Mouse (Mus musculus) intestine, embryonic 16.5 days (tissue): ENCODE results near the gene Ddx11. TPM values are rescaled to one million over a fixed set of nuclear protein-coding genes. Genes with fewer than 3 reads are reported as not detected.
A peak's percentile ranks its signal among the peaks of the same experiment; 100 is the strongest.

Experiments
- ATAC-seq: fragments of 200-750 bp; cut with Nextera tagmentation; 2 replicates; pipeline ENCODE4 v1.8.0; 2017; ENCODE audit warnings: moderate TSS enrichment, moderate library complexity
- H3K27ac ChIP-seq: fragments of 300-500 bp; sonication (generic); 2 replicates; pipeline ENCODE4 v1.5.1; 2014; ENCODE audit warnings: mild to moderate bottlenecking, low read length
- H3K27me3 ChIP-seq: fragments of 300-500 bp; sonication (generic); replicated peaks from 2 replicates; pipeline ENCODE4 v1.6.1; 2014; ENCODE audit warnings: low read length, control low read depth, mixed read lengths; ENCODE audit not compliant: control insufficient read depth, insufficient read depth
- H3K36me3 ChIP-seq: fragments of 300-500 bp; sonication (generic); 2 replicates; pipeline ENCODE4 v1.6.1; 2014; ENCODE audit warnings: low read length, control low read depth; ENCODE audit not compliant: control insufficient read depth, insufficient read depth
- H3K4me1 ChIP-seq: fragments of 300-500 bp; sonication (generic); 2 replicates; pipeline ENCODE4 v1.6.1; 2014; ENCODE audit warnings: low read length, control low read depth, mixed read lengths; ENCODE audit not compliant: control insufficient read depth, insufficient read depth
- H3K4me2 ChIP-seq: fragments of 300-500 bp; sonication (generic); 2 replicates; pipeline ENCODE4 v1.6.1; 2014; ENCODE audit warnings: low read depth, low read length, control low read depth
- H3K4me3 ChIP-seq: fragments of 300-500 bp; sonication (generic); 2 replicates; pipeline ENCODE4 v1.5.1; 2014; ENCODE audit warnings: mild to moderate bottlenecking, low read length
- H3K9ac ChIP-seq: fragments of 300-500 bp; sonication (generic); 2 replicates; pipeline ENCODE4 v1.6.1; 2014; ENCODE audit warnings: low read depth, low read length
- H3K9me3 ChIP-seq: fragments of 300-500 bp; sonication (generic); 2 replicates; pipeline ENCODE4 v1.6.1; 2016; ENCODE audit warnings: low read length, control low read depth; ENCODE audit not compliant: control insufficient read depth
- WGBS: fragments of 180-500 bp; shearing (Covaris S2); extraction: QIAGEN DNeasy Blood & Tissue Kit; methylation state at CpG from one replicate; pipeline ENCODE4 v1.1.7; 2014; 5-methylcytosine and 5-hydroxymethylcytosine counted together
- polyA plus RNA-seq: library from polyadenylated mRNA; unstranded; fragments of >200 nt; fragmentation: Nextera tagmentation; extraction: Ambion mirVana; gene quantifications from 2 replicates; pipeline ENCODE4 v1.2.1, GENCODE M21; 2015

Gene Ddx11
- polyA plus RNA-seq, 1 experiment from 2014 or later = 12.9 TPM

DNA sequence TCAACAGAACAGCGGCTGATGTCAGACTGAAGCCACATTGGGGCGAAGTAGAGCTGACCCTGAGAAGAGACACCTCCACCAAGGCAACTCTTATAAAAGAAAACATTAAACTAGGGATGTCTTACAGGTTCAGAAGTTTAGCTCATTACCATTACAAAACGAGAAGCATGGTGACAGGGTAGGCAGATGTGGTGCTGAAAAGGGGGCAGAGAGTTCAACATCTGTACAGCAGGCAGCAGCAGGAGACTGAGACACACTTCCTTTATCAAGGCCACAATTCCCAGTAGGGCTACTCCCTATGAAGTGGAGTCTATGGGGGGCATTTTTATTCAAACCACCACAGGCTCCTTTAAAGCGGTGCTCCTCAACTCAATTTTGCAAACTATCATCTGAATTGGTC is 15.1 kb upstream of the Ddx11 start:
- WGBS = 87% methylated on average over 4 of the region's 4 CpGs
- H3K9ac ChIP-seq = no peak overlapping the region
- no peaks in the 10 kb centered on the region for H3K27me3 ChIP-seq
- H3K9me3 ChIP-seq = no peaks in the 10 kb centered on the region
- H3K4me1 ChIP-seq = peaks cover 14% of the 10 kb centered on the region; the same call in 1 of the 2 replicates
- no peak overlapping the region for H3K4me2 ChIP-seq
- no peak overlapping the region for H3K27ac ChIP-seq
- ATAC-seq = no peak
- H3K36me3 ChIP-seq = no peaks in the 10 kb centered on the region
- H3K4me3 ChIP-seq = no peak overlapping the region

DNA sequence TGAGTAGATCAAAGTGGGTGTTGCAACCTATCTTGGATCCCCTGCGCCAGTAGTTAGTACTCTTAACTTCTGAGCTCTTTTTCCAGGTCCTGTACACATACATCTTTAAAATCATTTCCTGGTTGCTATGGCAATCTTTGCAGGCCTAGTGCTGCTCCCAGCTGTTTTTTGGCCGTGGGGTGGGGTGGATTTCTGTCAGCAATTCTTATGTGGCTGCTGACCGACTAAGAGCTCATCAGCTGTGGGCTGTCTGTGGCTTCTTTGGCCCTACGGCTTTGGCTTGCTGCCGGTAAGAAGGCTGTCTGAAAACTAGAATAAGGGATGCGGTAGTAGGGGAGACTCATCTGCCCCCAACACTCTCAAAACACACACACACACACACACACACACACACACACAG is 12.6 kb upstream of the Ddx11 start:
- Histone ChIP-seq H3K9me3 (no peaks in the 10 kb centered on the region), H3K4me1 (peaks cover 14% of the 10 kb centered on the region; the same call in 1 of the 2 replicates), H3K9ac (peak overlapping the region; percentile 87), H3K4me3 (peak overlapping the region; percentile 95), H3K4me2 (peak overlapping the region; percentile 54), H3K27me3 (no peaks in the 10 kb centered on the region), H3K27ac (no peak overlapping the region), H3K36me3 (peaks cover 10% of the 10 kb centered on the region; the same call in 1 of the 2 replicates)
- ATAC-seq = no peak; the same call in 1 of the 2 replicates
- WGBS = 24% methylated on average over 6 of the region's 6 CpGs

DNA sequence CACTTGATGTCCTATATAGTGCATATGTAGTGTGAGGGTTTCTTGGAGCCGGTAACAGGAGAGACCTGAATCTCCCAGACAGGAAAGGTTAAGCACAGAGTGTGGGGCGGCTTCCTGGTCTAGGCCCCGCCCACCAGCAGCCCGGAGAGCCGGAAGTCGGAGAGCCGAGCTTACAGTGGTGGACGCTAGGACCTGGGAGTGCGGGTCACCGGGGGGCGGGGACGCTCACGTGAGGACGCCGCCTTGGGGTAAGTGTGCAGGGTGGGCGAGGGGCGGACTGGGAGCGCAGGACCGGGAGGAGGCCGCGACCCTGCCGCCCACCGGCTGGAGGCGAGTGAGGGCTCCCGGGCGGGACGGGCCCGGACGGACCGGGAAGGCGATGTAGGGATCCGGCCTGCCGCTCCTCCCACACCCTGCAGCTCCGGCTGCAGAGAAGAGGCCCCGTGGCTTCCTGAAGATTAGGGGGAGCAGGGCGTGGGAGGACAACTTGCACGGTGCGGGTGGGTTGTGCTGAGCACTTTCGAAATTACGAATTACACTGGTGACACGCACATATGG is 11.8 kb upstream of the Ddx11 start, which contains the start of gene Washc1:
Washc1 (plus strand) TSS at position 144 of the 558 bp plus-strand sequence.
- Histone ChIP-seq H3K4me1 (peaks cover 14% of the 10 kb centered on the region; the same call in 1 of the 2 replicates), H3K9ac (peak within 1 kb of the TSS; percentile 87), H3K4me3 (peak within 1 kb of the TSS; percentile 95), H3K4me2 (peak within 1 kb of the TSS; percentile 54), H3K27me3 (no peaks in the 10 kb centered on the region), H3K36me3 (peaks cover 15% of the 10 kb centered on the region), H3K9me3 (no peaks in the 10 kb centered on the region), H3K27ac (peak within 1 kb of the TSS; percentile 84)
- ATAC-seq = peak; percentile 99
- WGBS = 1% methylated on average over 32 of the region's 41 CpGs

DNA sequence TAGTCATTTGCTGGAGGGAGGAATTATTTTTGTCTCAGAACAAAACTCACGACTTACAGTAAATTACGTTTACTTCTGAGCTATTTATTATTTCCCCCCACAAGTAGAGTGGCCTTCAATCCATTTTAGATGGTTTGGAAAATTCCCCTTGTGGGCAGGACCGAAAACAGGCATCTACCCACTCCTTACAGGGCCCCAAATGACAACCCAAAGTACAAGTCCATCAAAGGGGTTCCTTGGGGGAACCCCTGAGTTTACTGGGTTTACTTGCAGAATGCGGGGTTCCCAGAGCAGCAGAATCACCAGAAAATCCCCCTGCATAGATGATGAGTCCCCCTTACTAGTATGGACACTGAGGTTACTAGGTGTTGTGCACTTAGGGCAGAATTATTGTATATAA is 11.2 kb upstream of the Ddx11 start:
- Histone ChIP-seq H3K4me1 (peaks cover 14% of the 10 kb centered on the region; the same call in 1 of the 2 replicates), H3K9me3 (no peaks in the 10 kb centered on the region), H3K36me3 (peaks cover 16% of the 10 kb centered on the region), H3K27me3 (no peaks in the 10 kb centered on the region), H3K4me3 (peak overlapping the region; percentile 95), H3K27ac (no peak overlapping the region), H3K4me2 (peak overlapping the region; percentile 54), H3K9ac (peak overlapping the region; percentile 87)
- no peak for ATAC-seq
- 28% methylated on average over 4 of the region's 4 CpGs for WGBS

DNA sequence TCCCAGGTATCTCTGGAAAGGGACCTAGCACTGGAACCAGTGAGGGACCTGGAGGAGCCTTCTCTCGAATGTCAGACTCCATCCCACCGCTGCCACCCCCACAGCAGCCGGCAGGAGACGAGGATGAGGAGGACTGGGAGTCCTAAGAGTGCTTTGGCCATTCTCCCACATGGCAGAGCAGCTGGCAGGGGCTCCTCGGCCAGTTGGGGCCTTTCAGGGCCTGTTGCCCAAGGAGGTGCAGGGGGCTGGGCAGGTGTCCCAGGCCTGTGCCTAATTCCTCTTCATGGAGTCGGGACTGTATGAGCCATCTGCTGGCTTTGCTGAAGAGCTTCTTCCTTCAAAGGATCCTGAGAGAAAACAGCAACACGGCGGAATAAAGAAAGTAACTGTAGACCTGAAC is 4.3 kb upstream of the Ddx11 start:
- Histone ChIP-seq H3K9ac (no peak overlapping the region), H3K4me1 (no peaks in the 10 kb centered on the region), H3K36me3 (peaks cover 21% of the 10 kb centered on the region), H3K27ac (no peak overlapping the region), H3K4me3 (no peak overlapping the region), H3K27me3 (no peaks in the 10 kb centered on the region), H3K4me2 (no peak overlapping the region), H3K9me3 (no peaks in the 10 kb centered on the region)
- ATAC-seq = no peak
- WGBS = 91% methylated on average over 8 of the region's 8 CpGs

DNA sequence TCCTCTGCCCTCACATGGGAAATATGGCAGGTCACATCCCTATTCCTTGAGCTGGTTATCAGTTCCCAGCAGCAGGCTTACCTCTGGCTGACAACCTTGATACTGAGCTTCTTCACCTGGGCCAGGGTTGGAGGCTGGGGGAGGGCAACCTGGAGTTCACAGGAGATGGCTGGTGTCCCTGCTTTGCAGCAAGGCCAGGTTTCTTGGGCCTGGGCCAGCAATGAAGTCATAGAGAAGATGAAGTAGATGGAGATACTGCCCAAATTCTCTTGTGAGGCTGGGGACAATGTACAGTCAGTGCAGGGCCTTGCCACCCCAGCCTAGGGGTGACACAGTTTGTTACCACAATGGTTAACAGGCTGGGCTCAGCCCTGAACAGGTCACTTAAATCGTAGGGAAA is 2.6 kb upstream of the Ddx11 start:
- H3K4me1 ChIP-seq = 0 out of 2 replicates have a peak, but pooled peaks cover 5% of the 10 kb centered on the region
- H3K36me3 ChIP-seq = peaks cover 12% of the 10 kb centered on the region
- H3K27ac ChIP-seq = no peak overlapping the region
- ATAC-seq = no peak
- no peak overlapping the region for H3K4me3 ChIP-seq
- 96% methylated on average over 1 of the region's 1 CpGs for WGBS
- H3K4me2 ChIP-seq = no peak overlapping the region
- H3K9ac ChIP-seq = no peak overlapping the region
- H3K27me3 ChIP-seq = no peaks in the 10 kb centered on the region
- no peaks in the 10 kb centered on the region for H3K9me3 ChIP-seq

DNA sequence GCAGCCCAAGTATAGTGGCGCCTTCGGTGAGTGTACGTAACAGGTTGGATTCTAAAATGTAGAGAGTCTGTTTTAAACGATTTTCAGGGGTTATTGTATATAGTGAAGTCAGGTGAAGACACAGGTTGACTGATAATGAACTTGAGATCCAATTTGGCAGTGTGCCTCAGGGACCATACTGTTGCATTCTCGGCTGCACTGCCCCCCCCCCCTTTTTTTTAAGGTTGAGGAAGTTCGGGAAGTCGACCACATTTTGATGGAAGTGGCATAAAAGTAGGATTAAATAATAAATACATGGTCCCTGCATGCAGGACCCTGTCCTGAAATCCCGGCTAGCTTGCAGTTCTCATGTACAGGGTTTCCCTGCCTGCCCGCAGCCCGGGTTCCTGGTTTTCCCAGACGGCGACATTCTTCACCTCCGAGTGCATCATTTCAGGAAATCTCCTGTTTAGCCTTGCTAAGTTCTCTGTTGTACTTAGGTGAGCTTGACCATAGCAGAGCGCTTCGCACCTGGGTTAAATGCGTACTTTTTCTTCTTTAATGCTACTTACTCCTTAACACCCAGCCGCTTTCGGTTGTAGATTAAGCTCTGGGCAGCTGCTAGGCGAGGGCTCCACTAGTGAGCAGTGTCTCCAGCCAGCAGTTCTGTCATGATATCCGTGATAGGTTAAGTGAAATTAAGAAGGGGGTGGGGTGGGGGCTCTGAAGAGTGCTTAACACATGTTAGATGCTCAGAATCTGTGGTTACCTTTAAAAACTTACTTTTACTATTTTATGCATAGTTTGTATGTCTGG is 693 bp downstream of the Ddx11 start:
- peak overlapping the region; percentile 92 for H3K4me3 ChIP-seq
- ATAC-seq = peak; percentile 49

DNA sequence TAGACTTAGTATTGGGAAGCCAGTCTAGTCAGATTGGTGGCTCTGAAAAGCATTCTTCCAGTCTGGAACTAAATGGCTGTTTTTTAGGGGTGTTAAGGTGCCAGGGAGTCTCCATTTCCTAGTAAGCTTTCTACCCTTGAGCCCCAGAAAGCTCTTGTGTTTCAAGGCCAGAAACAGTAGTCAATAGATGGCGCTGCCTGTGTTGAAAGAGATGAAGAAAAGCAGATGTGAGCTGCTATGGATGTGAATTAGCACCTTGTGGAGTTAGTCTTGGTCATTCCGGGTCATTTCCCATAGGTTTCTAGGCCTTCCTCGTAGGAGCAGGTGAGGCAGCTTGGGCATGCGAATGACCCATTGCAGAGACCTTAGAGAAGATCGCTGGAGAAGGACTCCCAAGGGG is 1.9 kb downstream of the Ddx11 start:
- no peak overlapping the region for H3K4me3 ChIP-seq
- H3K9ac ChIP-seq = no peak overlapping the region
- no peak for ATAC-seq
- WGBS = 74% methylated on average over 5 of the region's 5 CpGs
- H3K4me2 ChIP-seq = no peak overlapping the region
- H3K9me3 ChIP-seq = no peaks in the 10 kb centered on the region
- 0 out of 2 replicates have a peak, but pooled peaks cover 5% of the 10 kb centered on the region for H3K4me1 ChIP-seq
- no peaks in the 10 kb centered on the region for H3K27me3 ChIP-seq
- H3K27ac ChIP-seq = no peak overlapping the region
- H3K36me3 ChIP-seq = peaks cover under 1% of the 10 kb centered on the region; the same call in 1 of the 2 replicates

More for the DNA sequence above, 693 bp downstream of the Ddx11 start:
- under 1% methylated on average over 20 of the region's 20 CpGs for WGBS
- Histone ChIP-seq H3K4me2 (peak overlapping the region; percentile 83), H3K9ac (peak overlapping the region; percentile 86), H3K4me1 (0 out of 2 replicates have a peak, but pooled peaks cover 5% of the 10 kb centered on the region), H3K27ac (peak overlapping the region; percentile 96), H3K27me3 (no peaks in the 10 kb centered on the region), H3K36me3 (peaks cover under 1% of the 10 kb centered on the region; the same call in 1 of the 2 replicates), H3K9me3 (no peaks in the 10 kb centered on the region)

DNA sequence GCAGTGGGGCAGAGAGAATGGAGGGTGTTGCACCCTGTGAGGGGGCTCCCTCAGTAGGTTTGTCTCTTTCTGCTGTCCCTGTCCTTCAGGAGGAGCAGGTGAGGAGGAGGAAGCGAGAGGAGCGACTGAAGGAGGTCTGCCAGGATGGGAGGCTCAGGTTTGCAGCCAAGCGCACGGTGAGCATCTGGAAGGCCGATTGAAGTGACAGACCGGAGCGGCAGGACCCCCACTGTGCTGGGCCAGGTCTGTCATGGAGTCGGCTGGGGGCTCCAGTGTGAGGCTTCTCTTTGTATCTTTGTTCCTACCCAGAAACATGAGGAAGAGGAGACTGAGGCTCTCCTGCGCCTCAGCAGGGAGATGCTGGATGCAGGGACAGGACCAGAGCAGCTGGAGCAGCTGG is 7.1 kb downstream of the Ddx11 start:
- ATAC-seq = no peak
- peaks cover 32% of the 10 kb centered on the region for H3K36me3 ChIP-seq
- H3K27ac ChIP-seq = no peak overlapping the region
- H3K4me1 ChIP-seq = 0 out of 2 replicates have a peak, but pooled peaks cover 2% of the 10 kb centered on the region
- H3K27me3 ChIP-seq = no peaks in the 10 kb centered on the region
- H3K4me3 ChIP-seq = no peak overlapping the region
- no peak overlapping the region for H3K9ac ChIP-seq
- WGBS = 89% methylated on average over 9 of the region's 9 CpGs
- no peak overlapping the region for H3K4me2 ChIP-seq
- no peaks in the 10 kb centered on the region for H3K9me3 ChIP-seq
